Mouse (Mus musculus) midbrain, embryonic 10.5 days (tissue): Measurements from ENCODE around the gene Itgb5. TPM values are rescaled to one million over a fixed set of nuclear protein-coding genes. Genes with fewer than 3 reads are reported as not detected.

Source experiments
- DNase-seq: peaks from one replicate; pipeline ENCODE4 v3.0.0-alpha.2; 2017; ENCODE audit warnings: low spot score
- H3K27ac ChIP-seq: fragments of 300-500 bp; sonication (generic); replicated peaks from 2 replicates; pipeline ENCODE4 v1.5.1; 2016; ENCODE audit warnings: mild to moderate bottlenecking
- H3K27me3 ChIP-seq: fragments of 300-500 bp; sonication (generic); 2 replicates; pipeline ENCODE4 v1.6.1; 2016; ENCODE audit warnings: low read depth, mild to moderate bottlenecking; ENCODE audit not compliant: poor library complexity, severe bottlenecking
- H3K36me3 ChIP-seq: fragments of 300-500 bp; sonication (generic); 2 replicates; pipeline ENCODE4 v1.6.1; 2016; ENCODE audit warnings: mild to moderate bottlenecking, moderate library complexity
- H3K4me1 ChIP-seq: fragments of 300-500 bp; sonication (generic); 2 replicates; pipeline ENCODE4 v1.6.1; 2016
- H3K4me3 ChIP-seq: fragments of 300-500 bp; sonication (generic); 2 replicates; pipeline ENCODE4 v1.5.1; 2016; ENCODE audit warnings: mild to moderate bottlenecking, moderate library complexity
- H3K9me3 ChIP-seq: fragments of 300-500 bp; sonication (generic); replicated peaks from 2 replicates; pipeline ENCODE4 v1.6.1; 2016; ENCODE audit warnings: mild to moderate bottlenecking
- WGBS: fragments of 180-500 bp; shearing (Covaris S2); methylation state at CpG from one replicate; pipeline ENCODE4 v1.1.7; 2016; 5-methylcytosine and 5-hydroxymethylcytosine counted together
- polyA plus RNA-seq: library from polyadenylated mRNA; unstranded; fragments of >200 nt; fragmentation: Nextera tagmentation; extraction: Ambion mirVana; gene quantifications from 2 replicates; pipeline ENCODE4 v1.2.1, GENCODE M21; 2016

The Itgb5 gene
- polyA plus RNA-seq, 1 experiment from 2014 or later = 9.0 TPM

GRCm38 (mm10) chr16:33930785-33931184 is 101.3 kb downstream of the Itgb5 start:
- peaks cover 4% of the 10 kb centered on the region; the same call in 1 of the 2 replicates for H3K4me1 ChIP-seq
- WGBS = 88% methylated on average over 6 of the region's 6 CpGs
- no peaks in the 10 kb centered on the region for H3K27me3 ChIP-seq
- H3K9me3 ChIP-seq = no peaks in the 10 kb centered on the region
- no peak overlapping the region for H3K4me3 ChIP-seq
- H3K27ac ChIP-seq = no peak overlapping the region
- no peaks in the 10 kb centered on the region for H3K36me3 ChIP-seq
- no peak for DNase-seq

GRCm38 (mm10) chr16:33931682-33932081 is 102.2 kb downstream of the Itgb5 start:
- H3K4me1 ChIP-seq = peaks cover 4% of the 10 kb centered on the region; the same call in 1 of the 2 replicates
- H3K4me3 ChIP-seq = no peak overlapping the region
- WGBS = 48% methylated on average over 2 of the region's 2 CpGs
- no peaks in the 10 kb centered on the region for H3K27me3 ChIP-seq
- no peaks in the 10 kb centered on the region for H3K9me3 ChIP-seq
- no peak overlapping the region for H3K27ac ChIP-seq
- DNase-seq = no peak
- no peaks in the 10 kb centered on the region for H3K36me3 ChIP-seq

GRCm38 (mm10) chr16:33932126-33932525 is 102.7 kb downstream of the Itgb5 start:
- Histone ChIP-seq H3K9me3 (no peaks in the 10 kb centered on the region), H3K36me3 (no peaks in the 10 kb centered on the region), H3K4me3 (no peak overlapping the region), H3K27me3 (no peaks in the 10 kb centered on the region), H3K27ac (no peak overlapping the region), H3K4me1 (peaks cover 4% of the 10 kb centered on the region; the same call in 1 of the 2 replicates)
- 70% methylated on average over 5 of the region's 5 CpGs for WGBS
- DNase-seq = no peak

GRCm38 (mm10) chr16:33933411-33933810 is 103.9 kb downstream of the Itgb5 start:
- WGBS = 94% methylated on average over 11 of the region's 11 CpGs

GRCm38 (mm10) chr16:33934701-33935406 is 105.4 kb downstream of the Itgb5 start:
- no peaks in the 10 kb centered on the region for H3K36me3 ChIP-seq
- no peak overlapping the region for H3K4me3 ChIP-seq
- H3K27me3 ChIP-seq = no peaks in the 10 kb centered on the region
- DNase-seq = no peak
- WGBS = 88% methylated on average over 5 of the region's 5 CpGs
- no peak overlapping the region for H3K27ac ChIP-seq
- H3K4me1 ChIP-seq = peaks cover 4% of the 10 kb centered on the region; the same call in 1 of the 2 replicates
- H3K9me3 ChIP-seq = no peaks in the 10 kb centered on the region

More at GRCm38 (mm10) chr16:33933411-33933810, 103.9 kb downstream of the Itgb5 start:
- Histone ChIP-seq H3K27ac (no peak overlapping the region), H3K4me3 (no peak overlapping the region), H3K27me3 (no peaks in the 10 kb centered on the region), H3K9me3 (no peaks in the 10 kb centered on the region), H3K36me3 (no peaks in the 10 kb centered on the region), H3K4me1 (peaks cover 4% of the 10 kb centered on the region; the same call in 1 of the 2 replicates)
- no peak for DNase-seq

- Histone ChIP-seq H3K9me3 (no peaks in the 10 kb centered on the region), H3K27ac (no peak overlapping the region), H3K36me3 (no peaks in the 10 kb centered on the region), H3K27me3 (no peaks in the 10 kb centered on the region), H3K4me3 (no peak overlapping the region), H3K4me1 (peaks cover 4% of the 10 kb centered on the region; the same call in 1 of the 2 replicates)
- no peak for DNase-seq
- WGBS = 95% methylated on average over 6 of the region's 6 CpGs
Measured at GRCm38 (mm10) chr16:33935407-33935785, 105.9 kb downstream of the Itgb5 start.

- Histone ChIP-seq H3K4me1 (peaks cover 15% of the 10 kb centered on the region), H3K36me3 (no peaks in the 10 kb centered on the region), H3K9me3 (no peaks in the 10 kb centered on the region), H3K4me3 (no peak overlapping the region), H3K27me3 (no peaks in the 10 kb centered on the region), H3K27ac (no peak overlapping the region)
- 92% methylated on average over 4 of the region's 4 CpGs for WGBS
- DNase-seq = no peak
Measured at GRCm38 (mm10) chr16:33936885-33937284, 107.4 kb downstream of the Itgb5 start.

- no peaks in the 10 kb centered on the region for H3K36me3 ChIP-seq
- H3K4me1 ChIP-seq = peaks cover 22% of the 10 kb centered on the region
- 88% methylated on average over 8 of the region's 8 CpGs for WGBS
- no peaks in the 10 kb centered on the region for H3K27me3 ChIP-seq
- no peak overlapping the region for H3K27ac ChIP-seq
- H3K4me3 ChIP-seq = no peak overlapping the region
- H3K9me3 ChIP-seq = no peaks in the 10 kb centered on the region
- no peak for DNase-seq
Measured at GRCm38 (mm10) chr16:33937567-33937966, 108.1 kb downstream of the Itgb5 start.

GRCm38 (mm10) chr16:33938311-33939132 is 109.1 kb downstream of the Itgb5 start:
- DNase-seq = no peak
- WGBS = 76% methylated on average over 12 of the region's 12 CpGs
- no peak overlapping the region for H3K4me3 ChIP-seq
- no peaks in the 10 kb centered on the region for H3K27me3 ChIP-seq
- H3K4me1 ChIP-seq = peaks cover 26% of the 10 kb centered on the region
- H3K36me3 ChIP-seq = no peaks in the 10 kb centered on the region
- H3K9me3 ChIP-seq = no peaks in the 10 kb centered on the region
- H3K27ac ChIP-seq = no peak overlapping the region

- Histone ChIP-seq H3K27ac (no peak overlapping the region), H3K27me3 (no peaks in the 10 kb centered on the region), H3K4me1 (peaks cover 26% of the 10 kb centered on the region), H3K4me3 (no peak overlapping the region), H3K36me3 (no peaks in the 10 kb centered on the region), H3K9me3 (no peaks in the 10 kb centered on the region)
- no peak for DNase-seq
- 83% methylated on average over 2 of the region's 2 CpGs for WGBS
Measured at GRCm38 (mm10) chr16:33939133-33939531, 109.7 kb downstream of the Itgb5 start.

GRCm38 (mm10) chr16:33939636-33940035 is 110.2 kb downstream of the Itgb5 start:
- 74% methylated on average over 9 of the region's 9 CpGs for WGBS
- no peak overlapping the region for H3K4me3 ChIP-seq
- no peaks in the 10 kb centered on the region for H3K9me3 ChIP-seq
- no peaks in the 10 kb centered on the region for H3K36me3 ChIP-seq
- peaks cover 23% of the 10 kb centered on the region for H3K4me1 ChIP-seq
- H3K27me3 ChIP-seq = no peaks in the 10 kb centered on the region
- no peak overlapping the region for H3K27ac ChIP-seq
- no peak for DNase-seq

- H3K27me3 ChIP-seq = no peaks in the 10 kb centered on the region
- H3K36me3 ChIP-seq = no peaks in the 10 kb centered on the region
- WGBS = 85% methylated on average over 5 of the region's 5 CpGs
- DNase-seq = no peak
- H3K4me3 ChIP-seq = no peak overlapping the region
- H3K27ac ChIP-seq = no peak overlapping the region
- no peaks in the 10 kb centered on the region for H3K9me3 ChIP-seq
- H3K4me1 ChIP-seq = peaks cover 22% of the 10 kb centered on the region
Measured at GRCm38 (mm10) chr16:33940095-33940494, 110.6 kb downstream of the Itgb5 start.

- no peak for DNase-seq
- 73% methylated on average over 11 of the region's 11 CpGs for WGBS
- no peaks in the 10 kb centered on the region for H3K36me3 ChIP-seq
Measured at GRCm38 (mm10) chr16:33941271-33941781, 111.9 kb downstream of the Itgb5 start.

More at GRCm38 (mm10) chr16:33941271-33941781, 111.9 kb downstream of the Itgb5 start:
- H3K4me3 ChIP-seq = no peak overlapping the region
- H3K27me3 ChIP-seq = no peaks in the 10 kb centered on the region
- no peaks in the 10 kb centered on the region for H3K9me3 ChIP-seq
- H3K4me1 ChIP-seq = peaks cover 22% of the 10 kb centered on the region
- H3K27ac ChIP-seq = peak overlapping the region; percentile 73
